Comparison of ENCODE assay signal across 8 mouse cellular contexts in the genomic region with DNA sequence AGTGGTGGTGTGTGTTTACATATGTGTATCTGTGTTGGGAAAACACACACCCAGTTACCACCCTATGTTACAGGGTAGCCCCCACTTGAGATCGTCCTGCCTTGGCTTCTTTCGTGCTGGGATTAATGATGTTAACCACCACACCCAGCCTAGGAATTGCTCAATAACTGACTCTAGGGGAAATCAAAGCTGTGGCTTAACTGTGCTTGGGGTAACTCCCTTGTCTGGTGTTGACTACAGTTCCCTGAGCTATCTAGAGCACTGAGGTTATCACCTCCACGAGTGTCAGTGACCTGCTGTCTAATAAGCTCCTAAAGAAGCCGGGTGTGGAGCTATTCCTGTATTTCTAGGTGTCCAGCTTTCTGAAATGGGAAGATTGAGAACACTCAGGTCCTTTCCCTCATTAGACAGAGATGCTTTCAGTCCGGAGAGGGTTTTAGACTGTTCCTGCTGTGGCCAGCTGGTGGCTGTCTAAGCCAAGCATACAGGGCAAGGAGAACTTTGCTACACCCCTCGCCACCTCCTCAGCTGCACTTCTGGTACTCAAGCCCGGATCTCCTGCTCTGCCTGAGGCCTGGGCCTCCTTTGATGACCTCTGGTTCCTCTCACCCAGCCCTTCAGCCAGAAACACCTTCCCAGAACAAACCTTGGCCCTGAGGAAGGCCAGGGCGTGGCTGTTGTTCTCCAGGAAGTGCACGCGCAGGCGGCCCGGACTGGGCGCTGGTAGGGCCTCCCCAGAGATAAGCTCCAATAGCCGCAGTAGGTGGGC. TPM values are rescaled to one million over a fixed set of nuclear protein-coding genes. Genes with fewer than 3 reads are reported as not detected.
DNase-seq lines count a peak whose midpoint lies in the region; ATAC-seq and TF ChIP-seq lines count a peak whose summit lies in the region.

No protein-coding gene starts in this region.

- peak; percentile 36 for DNase-seq in kidney, adult 18-20 months
- DNase-seq in kidney, adult 11 months: no peak
- peak; percentile 33 for DNase-seq in MEL (ENCODE audit: low read depth, low spot score)
- peak; percentile 55 to 63 for DNase-seq in heart, adult 9 months (ENCODE audit: low spot score in 2 of 2)
- DNase-seq in liver, embryonic 13.5 days: peak; percentile 25
- peak; percentile 85 for DNase-seq in stomach, postnatal 0 days (ENCODE audit: low spot score)
- no peak for DNase-seq in cerebellum, adult 18-20 months
- DNase-seq in hindbrain, embryonic 10.5 days (ENCODE audit: low spot score): no peak

- no peaks in the 10 kb centered on the region for H3K9me3 ChIP-seq in MEL (replicated peaks; ENCODE audit: insufficient read depth, low read length)
- H3K9me3 ChIP-seq in liver, embryonic 13.5 days (replicated peaks): no peaks in the 10 kb centered on the region
- H3K9me3 ChIP-seq in stomach, postnatal 0 days (ENCODE audit: control insufficient read depth, low read length): no peaks in the 10 kb centered on the region
- no peaks in the 10 kb centered on the region for H3K9me3 ChIP-seq in hindbrain, embryonic 10.5 days

- TF ChIP-seq RAD21 in MEL (IDR thresholded peaks at IDR 0.05; ENCODE audit: low read depth, low read length): peak; percentile 52

- H3K4me2 ChIP-seq in liver, embryonic 13.5 days: no peak overlapping the region
- no peak overlapping the region for H3K4me2 ChIP-seq in stomach, postnatal 0 days (replicated peaks; ENCODE audit: low read depth)

- H3K36me3 ChIP-seq in MEL (ENCODE audit: control insufficient read depth in 1 of 2, insufficient read depth in 2 of 2, low read length in 2 of 2): no peaks in the 10 kb centered on the region
- H3K36me3 ChIP-seq in liver, embryonic 13.5 days: no peaks in the 10 kb centered on the region
- no peaks in the 10 kb centered on the region for H3K36me3 ChIP-seq in stomach, postnatal 0 days (ENCODE audit: control insufficient read depth, insufficient read depth, low read length)
- H3K36me3 ChIP-seq in hindbrain, embryonic 10.5 days: no peaks in the 10 kb centered on the region

- H3K4me3 ChIP-seq in MEL (ENCODE audit: control insufficient read depth in 1 of 2, insufficient read depth in 1 of 2, low read depth in 2 of 2, low read length in 2 of 2): peak overlapping the region in 1 of 2 experiments; percentile 15; a peak in 2 of 4 replicates
- no peak overlapping the region for H3K4me3 ChIP-seq in liver, embryonic 13.5 days (replicated peaks)
- no peak overlapping the region for H3K4me3 ChIP-seq in stomach, postnatal 0 days (ENCODE audit: low read depth, low read length)
- no peak overlapping the region for H3K4me3 ChIP-seq in hindbrain, embryonic 10.5 days

- H3K27ac ChIP-seq in MEL (ENCODE audit: control insufficient read depth, low read depth, low read length): no peak overlapping the region
- H3K27ac ChIP-seq in liver, embryonic 13.5 days: no peak overlapping the region
- peak overlapping the region; percentile 53 for H3K27ac ChIP-seq in stomach, postnatal 0 days (replicated peaks)
- no peak overlapping the region for H3K27ac ChIP-seq in hindbrain, embryonic 10.5 days

- H3K9ac ChIP-seq in MEL (ENCODE audit: control insufficient read depth, low read depth, low read length, poor library complexity, severe bottlenecking): peak overlapping the region; percentile 21; the same call in 1 of the 2 replicates
- H3K9ac ChIP-seq in liver, embryonic 13.5 days: no peak overlapping the region
- peak overlapping the region; percentile 23; the same call in 1 of the 2 replicates for H3K9ac ChIP-seq in stomach, postnatal 0 days (ENCODE audit: low read length)

- no peak for TF ChIP-seq POLR2A in MEL (IDR thresholded peaks at IDR 0.05; ENCODE audit: control insufficient read depth in 1 of 2, insufficient read depth in 1 of 2, low read depth in 1 of 2, low read length in 2 of 2, poor library complexity in 1 of 2)

- H3K27me3 ChIP-seq in MEL (ENCODE audit: control insufficient read depth in 1 of 2, insufficient read depth in 2 of 2, low read length in 2 of 2): no peaks in the 10 kb centered on the region
- 0 out of 2 replicates have a peak, but pooled peaks cover 2% of the 10 kb centered on the region for H3K27me3 ChIP-seq in liver, embryonic 13.5 days
- H3K27me3 ChIP-seq in stomach, postnatal 0 days (ENCODE audit: control insufficient read depth, insufficient read depth, low read length): no peaks in the 10 kb centered on the region
- no peaks in the 10 kb centered on the region for H3K27me3 ChIP-seq in hindbrain, embryonic 10.5 days (ENCODE audit: insufficient read depth, poor library complexity, severe bottlenecking)

- H3K79me2 ChIP-seq in MEL (ENCODE audit: control insufficient read depth, insufficient read depth, low read length, poor library complexity): no peaks in the 10 kb centered on the region

- H3K4me1 ChIP-seq in MEL (ENCODE audit: control insufficient read depth in 1 of 2, insufficient read depth in 2 of 2, low read length in 2 of 2): 0 out of 4 replicates have a peak, but pooled peaks cover 0 to 3% of the 10 kb centered on the region in 2 experiments
- H3K4me1 ChIP-seq in liver, embryonic 13.5 days (replicated peaks): peaks cover 5% of the 10 kb centered on the region; the same call in 1 of the 2 replicates
- peaks cover 3% of the 10 kb centered on the region; the same call in 1 of the 2 replicates for H3K4me1 ChIP-seq in stomach, postnatal 0 days (replicated peaks; ENCODE audit: control insufficient read depth, insufficient read depth)
- no peaks in the 10 kb centered on the region for H3K4me1 ChIP-seq in hindbrain, embryonic 10.5 days (replicated peaks)

- TF ChIP-seq EP300 in MEL (IDR thresholded peaks at IDR 0.05; ENCODE audit: low read depth in 1 of 2, low read length in 2 of 2): no peak
- TF ChIP-seq EP300 in stomach, postnatal 0 days (optimal IDR thresholded peaks at IDR 0.05): no peak

- TF ChIP-seq CTCF in MEL (IDR thresholded peaks at IDR 0.05 in 2 of 3, conservative IDR thresholded peaks at IDR 0.05 in 1 of 3; ENCODE audit: control insufficient read depth in 1 of 3, insufficient read depth in 1 of 3, low read depth in 2 of 3, low read length in 3 of 3, poor library complexity in 1 of 3, severe bottlenecking in 1 of 3): peak in 2 of 3 experiments; percentile 34 to 49; a peak in 4 of 6 replicates
- peak; percentile 84 for TF ChIP-seq CTCF in stomach, postnatal 0 days (IDR thresholded peaks at IDR 0.05; ENCODE audit: low read depth)

- no peak for ATAC-seq in liver, embryonic 13.5 days (ENCODE audit: low read depth)
- peak; percentile 87 for ATAC-seq in stomach, postnatal 0 days (ENCODE audit: low FRiP score, low TSS enrichment)

- WGBS in liver, embryonic 13.5 days (ENCODE audit: insufficient replicate concordance): 53% methylated on average over 14 of the region's 14 CpGs
- WGBS in stomach, postnatal 0 days: 45% methylated on average over 14 of the region's 14 CpGs
- WGBS in hindbrain, embryonic 10.5 days: 81% methylated on average over 14 of the region's 14 CpGs

TF ChIP-seq in MEL, 35 proteins besides CTCF, POLR2A, EP300 and RAD21:
- peak; percentile 33 for TF ChIP-seq ZC3H11A (IDR thresholded peaks at IDR 0.05; ENCODE audit: low read depth, low read length)
- TF ChIP-seq SMC3 (IDR thresholded peaks at IDR 0.05; ENCODE audit: low read depth, low read length): peak; percentile 34
- TF ChIP-seq MYC (IDR thresholded peaks at IDR 0.05; ENCODE audit: low read depth, low read length): no peak

RNA-seq across cellular contexts. Expression of gene Pla2g4b, which starts 51.6 kb away (rescaled TPM):
- total RNA-seq in MEL (2012; rRNA removed): 0.54 and 0.59 TPM in 2 replicates
- under 1 TPM in 1 of 2 experiments, not detected in 1; 0.32 TPM for polyA plus RNA-seq in MEL (2012; ENCODE audit: insufficient read depth in 1 of 2, insufficient read length in 2 of 2, low read depth in 1 of 2, low replicate concordance in 2 of 2, missing spikeins in 1 of 2)
- polyA plus RNA-seq in liver, embryonic 13.5 days (2015; fragmentation: Nextera tagmentation; extraction: Ambion mirVana): 0.14 TPM in 2 replicates
- 8.0 and 8.7 TPM in 2 replicates for polyA plus RNA-seq in stomach, postnatal 0 days (2015; fragmentation: Nextera tagmentation; extraction: Ambion mirVana)
- polyA plus RNA-seq in hindbrain, embryonic 10.5 days (2016; fragmentation: Nextera tagmentation; extraction: Ambion mirVana): 3.2 and 3.8 TPM in 2 replicates

RNA-seq across cellular contexts. Expression of gene Gm28042, which starts 57.5 kb away (rescaled TPM):
- 0.46 and 0.96 TPM in 2 replicates for total RNA-seq in MEL (2012; rRNA removed)
- 1 to 10 TPM in 1 of 2 experiments, not detected in 1; 1.7 TPM for polyA plus RNA-seq in MEL (2012; ENCODE audit: insufficient read depth in 1 of 2, insufficient read length in 2 of 2, low read depth in 1 of 2, low replicate concordance in 2 of 2, missing spikeins in 1 of 2)
- 0.35 and 0.46 TPM in 2 replicates for polyA plus RNA-seq in liver, embryonic 13.5 days (2015; fragmentation: Nextera tagmentation; extraction: Ambion mirVana)
- polyA plus RNA-seq in stomach, postnatal 0 days (2015; fragmentation: Nextera tagmentation; extraction: Ambion mirVana): 4.3 and 5.6 TPM in 2 replicates
- polyA plus RNA-seq in hindbrain, embryonic 10.5 days (2016; fragmentation: Nextera tagmentation; extraction: Ambion mirVana): 3.3 and 6.0 TPM in 2 replicates

RNA-seq across cellular contexts. Expression of gene Jmjd7, which starts 57.5 kb away (rescaled TPM):
- total RNA-seq in MEL (2012; rRNA removed): 4.2 and 5.9 TPM in 2 replicates
- polyA plus RNA-seq in MEL (2012; ENCODE audit: insufficient read depth in 1 of 2, insufficient read length in 2 of 2, low read depth in 1 of 2, low replicate concordance in 2 of 2, missing spikeins in 1 of 2): 10 to 100 TPM in 1 of 2 experiments, not detected in 1; 12.0 TPM
- 7.2 and 8.2 TPM in 2 replicates for polyA plus RNA-seq in liver, embryonic 13.5 days (2015; fragmentation: Nextera tagmentation; extraction: Ambion mirVana)
- polyA plus RNA-seq in stomach, postnatal 0 days (2015; fragmentation: Nextera tagmentation; extraction: Ambion mirVana): 11.3 and 12.7 TPM in 2 replicates
- polyA plus RNA-seq in hindbrain, embryonic 10.5 days (2016; fragmentation: Nextera tagmentation; extraction: Ambion mirVana): 24.2 and 25.1 TPM in 2 replicates

Comparison
In these comparisons a context has a peak if more than half of its experiments do, and no peak if none do; other contexts are left out.
1. DNase-seq: peak in kidney, adult 18-20 months (single experiment), MEL (single experiment), heart, adult 9 months (2 of 2), liver, embryonic 13.5 days (single experiment) and stomach, postnatal 0 days (single experiment); none in kidney, adult 11 months (single experiment), cerebellum, adult 18-20 months (0 of 2) and hindbrain, embryonic 10.5 days (single experiment).